Mouse (Mus musculus) heart, postnatal 0 days (tissue): ENCODE measurements around the gene Stra6. TPM values are rescaled to one million over a fixed set of nuclear protein-coding genes. Genes with fewer than 3 reads are reported as not detected.
A peak's percentile ranks its signal among the peaks of the same experiment; 100 is the strongest.

Source experiments
- ATAC-seq: fragments of 200-750 bp; cut with Nextera tagmentation; 2 replicates; pipeline ENCODE4 v1.8.0; 2017; ENCODE audit warnings: low read depth, moderate number of reproducible peaks, moderate library complexity; ENCODE audit not compliant: insufficient read depth
- DNase-seq: peaks from one replicate; pipeline ENCODE4 v3.0.0-alpha.2; 2016; ENCODE audit warnings: low spot score
- H3K27ac ChIP-seq: fragments of 300-500 bp; sonication (generic); 2 replicates; pipeline ENCODE4 v1.5.1; 2014; ENCODE audit warnings: low read depth, mild to moderate bottlenecking
- H3K27me3 ChIP-seq: fragments of 300-500 bp; sonication (generic); 2 replicates; pipeline ENCODE4 v1.6.1; 2014; ENCODE audit warnings: low read length, mixed read lengths; ENCODE audit not compliant: control insufficient read depth, insufficient read depth
- H3K36me3 ChIP-seq: fragments of 300-500 bp; sonication (generic); replicated peaks from 2 replicates; pipeline ENCODE4 v1.6.1; 2014; ENCODE audit warnings: low read length, mixed read lengths; ENCODE audit not compliant: control insufficient read depth, insufficient read depth
- H3K4me1 ChIP-seq: fragments of 300-500 bp; sonication (generic); 2 replicates; pipeline ENCODE4 v1.6.1; 2014; ENCODE audit warnings: antibody characterized with exemption; ENCODE audit not compliant: control insufficient read depth, insufficient read depth
- H3K4me2 ChIP-seq: fragments of 300-500 bp; sonication (generic); 2 replicates; pipeline ENCODE4 v1.6.1; 2014; ENCODE audit warnings: low read depth, mild to moderate bottlenecking, low read length, moderate library complexity
- H3K4me3 ChIP-seq: fragments of 300-500 bp; sonication (generic); 2 replicates; pipeline ENCODE4 v1.5.1; 2014; ENCODE audit warnings: low read depth, low read length
- H3K9ac ChIP-seq: fragments of 300-500 bp; sonication (generic); replicated peaks from 2 replicates; pipeline ENCODE4 v1.6.1; 2014; ENCODE audit warnings: low read depth, low read length, mixed read lengths
- H3K9me3 ChIP-seq: fragments of 300-500 bp; sonication (generic); replicated peaks from 2 replicates; pipeline ENCODE4 v1.6.1; 2016; ENCODE audit warnings: low read length; ENCODE audit not compliant: control insufficient read depth
- CTCF ChIP-seq: IDR thresholded peaks from 2 replicates; pipeline ENCODE4 v1.5.1; 2016; ENCODE audit warnings: antibody characterized with exemption, control low read depth, low read depth
- EP300 ChIP-seq: IDR thresholded peaks from 2 replicates; pipeline ENCODE4 v1.6.1; 2016; ENCODE audit warnings: antibody characterized with exemption, low read depth
- WGBS: fragments of 180-500 bp; shearing (Covaris S2); extraction: QIAGEN DNeasy Blood & Tissue Kit; methylation state at CpG from one replicate; pipeline ENCODE4 v1.1.7; 2014; 5-methylcytosine and 5-hydroxymethylcytosine counted together
- polyA plus RNA-seq: library from polyadenylated mRNA; unstranded; fragments of >200 nt; fragmentation: Nextera tagmentation; extraction: Ambion mirVana; gene quantifications from 2 replicates; pipeline ENCODE4 v1.2.1, GENCODE M21; 2015
- total RNA-seq: library from RNA; depleted of rRNA; stranded (reverse); fragments of >200 nt; gene quantifications from 2 replicates; pipeline ENCODE4 v1.2.3, GENCODE M21; 2014; ENCODE audit warnings: low replicate concordance

Stra6 gene
- total and polyA plus RNA-seq, 2 experiments from 2014 or later: 0.05 TPM; not detected in 1

DNA sequence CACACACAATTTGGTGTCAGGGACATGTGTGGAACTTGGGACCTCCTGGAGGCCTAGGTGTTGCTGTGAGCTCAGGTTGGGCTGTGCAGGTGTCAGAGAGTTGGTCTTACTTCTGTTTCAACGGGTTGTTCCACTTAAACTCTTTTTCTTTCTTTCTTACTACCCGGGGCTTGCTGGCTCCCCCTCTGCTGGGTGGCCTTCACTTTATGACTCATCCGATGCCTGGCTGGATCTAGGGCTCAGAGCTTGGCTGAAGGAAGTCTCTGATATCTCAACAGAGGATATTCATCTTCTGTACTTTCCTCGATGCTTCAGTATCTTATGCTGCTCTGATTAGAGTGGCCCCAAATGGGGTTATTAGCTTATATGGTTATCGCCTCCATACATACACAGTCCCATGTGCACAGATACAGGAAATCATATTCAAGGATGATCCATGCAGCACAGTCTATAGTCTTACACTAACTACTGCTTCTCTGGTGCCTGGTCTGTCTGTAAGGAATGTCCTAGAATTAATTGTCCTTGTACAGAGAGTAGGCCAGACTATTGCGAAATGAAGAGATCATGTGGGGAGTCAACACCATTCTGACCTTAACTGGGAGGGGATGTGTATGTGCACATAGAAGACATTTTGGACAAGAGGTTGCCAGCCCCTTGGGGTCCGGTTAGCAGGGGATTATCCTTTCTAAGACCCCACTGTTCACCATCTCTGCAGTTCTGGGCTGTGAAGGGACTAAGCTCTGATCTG is 27.5 kb upstream of the Stra6 start:
- no peak for ATAC-seq
- H3K36me3 ChIP-seq: no peaks in the 10 kb centered on the region
- DNase-seq: no peak
- H3K9ac ChIP-seq: no peak overlapping the region
- no peak overlapping the region for H3K4me2 ChIP-seq
- TF ChIP-seq EP300 (no peak), CTCF (no peak)
- H3K4me3 ChIP-seq: no peak overlapping the region
- peaks cover 20% of the 10 kb centered on the region for H3K27me3 ChIP-seq
- 53% methylated on average over 7 of the region's 7 CpGs for WGBS
- H3K4me1 ChIP-seq: no peaks in the 10 kb centered on the region
- no peaks in the 10 kb centered on the region for H3K9me3 ChIP-seq
- H3K27ac ChIP-seq: no peak overlapping the region

DNA sequence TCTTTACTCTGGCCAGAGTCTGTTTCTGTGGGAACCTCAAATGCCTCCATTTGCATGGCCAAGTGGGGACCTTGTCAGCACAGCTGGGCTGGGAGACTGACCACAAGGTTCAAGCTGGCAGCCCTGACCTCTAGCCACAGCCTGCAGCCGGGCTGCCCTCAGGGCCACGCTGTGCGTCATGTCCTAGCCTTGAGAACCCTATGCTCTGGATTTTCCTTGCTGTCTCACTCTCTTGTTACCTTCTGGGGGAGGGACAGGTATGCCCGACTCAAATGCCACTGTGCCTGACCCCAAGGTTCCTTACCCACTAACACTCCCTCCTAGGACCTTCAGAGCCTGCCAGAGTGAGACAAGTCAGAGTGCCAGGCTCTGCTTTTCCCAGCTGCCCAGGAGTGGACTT is 26.6 kb upstream of the Stra6 start:
- no peak for TF ChIP-seq CTCF
- TF ChIP-seq EP300: no peak
- DNase-seq (no peak), ATAC-seq (no peak)
- Histone ChIP-seq H3K4me3 (no peak overlapping the region), H3K9me3 (no peaks in the 10 kb centered on the region), H3K9ac (no peak overlapping the region), H3K27me3 (peaks cover 20% of the 10 kb centered on the region), H3K27ac (no peak overlapping the region), H3K4me2 (no peak overlapping the region), H3K4me1 (no peaks in the 10 kb centered on the region), H3K36me3 (no peaks in the 10 kb centered on the region)
- 73% methylated on average over 4 of the region's 4 CpGs for WGBS

DNA sequence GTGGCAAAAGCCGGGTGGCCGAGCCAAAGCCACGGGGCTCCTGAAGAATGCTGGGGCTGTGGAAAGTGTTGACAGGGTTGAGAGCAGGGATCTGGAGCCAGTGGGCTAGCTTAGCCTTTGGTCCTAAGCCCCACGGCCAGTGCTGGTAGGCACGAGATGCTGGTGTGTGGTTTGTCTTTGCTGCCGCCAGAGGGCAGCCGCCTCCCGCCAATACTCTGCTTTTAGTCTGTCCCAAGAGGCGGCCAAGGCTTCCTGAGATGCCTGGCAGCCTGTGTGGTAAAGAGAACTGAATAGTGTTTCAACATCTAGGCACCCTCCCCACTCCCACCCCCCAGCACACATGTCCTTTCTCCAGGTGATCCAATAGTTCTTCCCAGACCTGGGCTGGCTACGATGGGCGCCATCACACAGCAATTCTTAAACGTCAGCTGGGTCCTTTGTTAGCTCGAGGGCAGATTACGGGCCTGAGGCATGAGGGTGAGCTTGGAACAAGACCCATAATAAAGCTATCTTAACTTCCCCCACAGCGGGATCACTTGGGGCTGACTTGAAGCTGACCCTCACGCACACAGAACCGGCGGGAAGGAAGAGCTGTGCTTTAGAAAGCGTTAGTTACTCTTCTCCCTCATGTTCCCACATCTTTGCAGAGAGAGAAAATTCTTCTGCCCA is 25.0 kb upstream of the Stra6 start:
- TF ChIP-seq CTCF: peak; percentile 92
- TF ChIP-seq EP300: no peak
- ATAC-seq (peak; percentile 78; the same call in 1 of the 2 replicates), DNase-seq (peak; percentile 77)
- Histone ChIP-seq H3K9ac (no peak overlapping the region), H3K36me3 (no peaks in the 10 kb centered on the region), H3K9me3 (no peaks in the 10 kb centered on the region), H3K4me1 (no peaks in the 10 kb centered on the region), H3K27ac (no peak overlapping the region), H3K27me3 (peaks cover 23% of the 10 kb centered on the region), H3K4me3 (no peak overlapping the region), H3K4me2 (no peak overlapping the region)
- 31% methylated on average over 19 of the region's 19 CpGs for WGBS

DNA sequence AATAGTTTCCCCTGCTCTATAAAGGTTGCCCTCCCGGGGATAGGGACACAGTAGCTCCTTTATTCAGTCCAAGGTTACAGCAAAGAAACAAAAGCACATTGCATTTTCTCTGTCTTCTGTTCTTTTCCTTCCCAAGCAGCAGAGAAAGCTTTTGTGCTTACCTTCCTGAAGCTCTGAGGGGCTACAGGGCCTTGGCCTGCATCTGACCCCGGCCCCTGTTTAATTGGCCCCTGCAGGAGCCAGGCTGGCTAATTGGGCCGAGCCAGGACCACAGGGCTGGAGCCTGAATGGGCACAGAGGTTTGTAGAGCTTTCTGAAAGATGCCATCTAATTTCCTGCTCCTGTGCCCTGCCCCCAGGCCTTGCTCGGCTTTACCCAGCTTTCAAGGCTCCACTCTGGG is 22.6 kb upstream of the Stra6 start:
- Histone ChIP-seq H3K4me3 (no peak overlapping the region), H3K27me3 (peaks cover 25% of the 10 kb centered on the region), H3K9ac (no peak overlapping the region), H3K27ac (no peak overlapping the region), H3K4me1 (no peaks in the 10 kb centered on the region; the same call in 1 of the 2 replicates), H3K9me3 (no peaks in the 10 kb centered on the region), H3K36me3 (no peaks in the 10 kb centered on the region), H3K4me2 (no peak overlapping the region)
- TF ChIP-seq EP300 (no peak), CTCF (no peak)
- DNase-seq (no peak), ATAC-seq (no peak)
- WGBS: 66% methylated on average over 4 of the region's 4 CpGs

DNA sequence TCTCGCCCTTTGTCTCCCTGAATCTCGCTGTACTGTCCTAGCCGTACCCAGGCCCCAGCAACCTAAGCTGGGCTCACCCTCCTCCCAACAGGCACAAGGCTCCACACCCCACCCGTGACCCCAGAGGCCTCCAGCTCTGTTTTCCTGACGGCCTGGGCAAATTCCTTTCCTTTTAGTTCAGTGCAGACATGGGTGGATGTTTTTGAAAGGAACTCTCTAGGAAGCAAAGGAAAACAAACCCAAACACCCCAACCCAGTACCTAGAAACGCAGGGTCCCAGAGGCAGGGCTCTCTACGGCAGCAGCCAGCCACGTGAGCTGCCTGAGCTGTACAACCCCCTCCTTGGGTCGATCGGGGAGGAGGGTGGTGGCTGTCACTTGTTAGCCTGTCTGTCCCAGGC is 21.2 kb upstream of the Stra6 start:
- Histone ChIP-seq H3K9ac (no peak overlapping the region), H3K4me2 (no peak overlapping the region), H3K27me3 (peaks cover 15% of the 10 kb centered on the region), H3K9me3 (no peaks in the 10 kb centered on the region), H3K27ac (no peak overlapping the region), H3K36me3 (no peaks in the 10 kb centered on the region), H3K4me1 (no peaks in the 10 kb centered on the region; the same call in 1 of the 2 replicates), H3K4me3 (no peak overlapping the region)
- TF ChIP-seq CTCF: no peak
- no peak for TF ChIP-seq EP300
- ATAC-seq (0 out of 2 replicates have a peak, but pooled peaks have one; percentile 30), DNase-seq (no peak)
- WGBS: 36% methylated on average over 10 of the region's 10 CpGs
